Mouse (Mus musculus) T-helper 1 cell (primary cell): ENCODE measurements at regions not wholly inside any gene's neighbourhood (a gene's known extent, or its start where the extent isn't known, plus 50 kb on each side); places are given as distances from the start of the nearest gene placed in this dataset.

Experiments used
- in situ Hi-C: fragments of 300-600 bp; cut with MboI, MseI; formaldehyde crosslinking; loops from one replicate; pipeline ENCODE4 v1.15.1; 2025; ENCODE audit warnings: high pct_unique_total_duplicates

- in situ Hi-C loops, result no loop called here
Measured at GRCm38 (mm10) chr8:103270035-103270434, 484.6 kb upstream of the Cdh11 start.

DNA sequence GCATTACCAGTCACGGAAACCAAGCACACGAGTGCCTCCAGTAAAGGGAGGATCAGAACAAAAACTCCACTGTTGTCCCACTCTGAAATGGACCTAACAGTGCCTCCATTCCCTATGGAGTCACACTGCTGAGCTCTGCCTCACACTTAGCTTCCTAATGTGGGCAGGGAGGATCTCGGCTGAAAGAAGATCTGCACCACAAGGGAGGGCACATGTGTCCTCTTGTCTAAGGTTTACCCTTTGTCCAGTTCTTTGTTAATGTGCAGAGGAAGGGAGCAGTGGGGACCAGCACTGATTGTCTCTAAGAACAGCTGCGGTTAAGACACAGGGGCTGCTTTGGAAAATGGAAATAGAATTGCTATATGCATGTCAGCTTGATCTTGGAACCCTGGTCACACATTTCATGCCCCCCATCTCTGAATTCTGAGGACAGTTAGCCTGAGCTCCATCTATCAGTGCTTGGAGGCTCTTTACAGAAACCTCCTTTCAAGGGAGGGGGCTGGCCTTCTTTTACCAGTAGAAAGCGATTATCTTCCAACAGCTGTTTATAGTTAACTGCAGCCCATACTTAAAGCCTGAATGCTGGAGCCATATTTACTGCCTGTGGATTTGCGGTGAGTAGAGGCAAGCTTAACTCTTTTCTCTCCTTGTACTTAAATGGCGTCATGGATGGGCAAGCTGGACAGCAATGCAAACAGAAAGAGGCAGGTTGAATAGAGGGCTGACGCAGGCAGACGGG, 485.5 kb upstream of the Cdh11 start:
- in situ Hi-C loops, result no loop called here

GRCm38 (mm10) chr8:103272305-103273079, 487.1 kb upstream of the Cdh11 start:
- in situ Hi-C loops, result no loop called here

GRCm38 (mm10) chr8:103273476-103273875, 488.0 kb upstream of the Cdh11 start:
- in situ Hi-C loops, result no loop called here

- in situ Hi-C loops, result no loop called here
Measured at GRCm38 (mm10) chr8:103281801-103282200, 496.4 kb upstream of the Cdh11 start.

GRCm38 (mm10) chr8:103288561-103288974, 503.1 kb upstream of the Cdh11 start:
- in situ Hi-C loops, result no loop called here

- in situ Hi-C loops, result no loop called here
Measured at GRCm38 (mm10) chr8:103292896-103293295, 507.5 kb upstream of the Cdh11 start.

GRCm38 (mm10) chr8:103306476-103307183, 521.2 kb upstream of the Cdh11 start:
- in situ Hi-C loops, result no loop called here

GRCm38 (mm10) chr8:103313576-103313975, 528.1 kb upstream of the Cdh11 start:
- in situ Hi-C loops, result no loop called here

GRCm38 (mm10) chr8:103314279-103315022, 529.0 kb upstream of the Cdh11 start:
- in situ Hi-C loops, result no loop called here

DNA sequence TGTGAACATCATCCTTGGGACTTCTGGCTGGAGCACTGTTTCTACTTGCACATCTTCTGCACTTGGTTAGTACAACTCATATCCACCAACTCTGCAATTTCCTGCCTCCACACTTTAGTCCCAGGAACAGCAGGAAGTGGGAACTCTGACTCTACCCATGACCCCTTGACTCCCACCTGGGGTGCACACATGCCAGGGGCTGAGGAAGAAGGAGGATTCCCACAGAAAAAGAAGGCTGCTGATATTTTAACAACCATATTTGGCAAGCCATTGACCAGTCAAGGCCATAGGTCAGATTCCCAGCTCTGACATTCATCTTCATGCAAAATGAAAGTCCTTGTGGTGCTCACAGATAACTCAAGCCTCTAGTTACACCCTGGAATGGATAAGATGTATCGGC, 530.3 kb upstream of the Cdh11 start:
- in situ Hi-C loops, result no loop called here

GRCm38 (mm10) chr8:103316691-103317091, 531.2 kb upstream of the Cdh11 start:
- in situ Hi-C loops, result no loop called here

- in situ Hi-C loops, result no loop called here
Measured at GRCm38 (mm10) chr8:103317149-103317725, 531.8 kb upstream of the Cdh11 start.

GRCm38 (mm10) chr8:103324016-103324665, 538.7 kb upstream of the Cdh11 start:
- in situ Hi-C loops, result no loop called here

GRCm38 (mm10) chr8:103331415-103331814, 546.0 kb upstream of the Cdh11 start:
- in situ Hi-C loops, result no loop called here

- in situ Hi-C loops, result no loop called here
Measured at GRCm38 (mm10) chr8:103337314-103337713, 551.9 kb upstream of the Cdh11 start.

DNA sequence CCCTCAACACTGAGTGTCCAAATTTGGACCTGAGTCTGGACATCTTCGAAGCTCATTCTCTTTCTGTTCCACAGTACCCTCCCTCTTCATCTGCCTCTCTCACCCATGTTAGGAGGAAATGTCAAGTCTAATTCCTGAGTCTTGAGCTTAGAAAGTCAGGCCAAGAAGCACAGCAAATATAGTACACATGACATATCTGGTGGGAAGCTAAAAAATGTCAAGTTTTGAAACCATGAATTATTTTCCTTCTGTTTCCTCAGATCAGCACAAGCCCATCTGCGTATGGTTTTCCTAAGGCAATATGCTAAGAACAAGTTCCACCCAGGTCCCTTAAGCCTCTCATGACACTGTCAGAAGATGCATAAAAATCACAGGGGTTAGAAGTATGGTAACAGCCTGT, 553.6 kb upstream of the Cdh11 start:
- in situ Hi-C loops, result no loop called here

DNA sequence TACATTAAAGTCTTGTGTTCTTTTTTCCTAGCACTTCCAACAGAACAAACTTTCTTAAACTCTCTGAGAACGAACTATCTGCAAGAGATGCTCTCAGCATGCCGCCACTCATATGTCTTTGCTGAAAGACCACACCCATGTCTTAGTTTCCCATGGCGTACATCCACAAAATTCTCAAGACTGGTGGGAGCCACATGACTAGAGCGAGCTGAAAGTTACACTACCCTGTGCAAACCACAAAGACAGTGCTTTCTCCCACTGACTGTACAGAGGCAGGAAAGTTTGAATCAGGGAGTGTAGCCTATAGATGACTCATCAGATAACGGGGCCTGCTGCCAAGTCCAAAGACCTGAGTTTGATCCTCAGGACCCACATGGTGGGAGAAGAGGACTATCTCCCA, 554.5 kb upstream of the Cdh11 start:
- in situ Hi-C loops, result no loop called here

DNA sequence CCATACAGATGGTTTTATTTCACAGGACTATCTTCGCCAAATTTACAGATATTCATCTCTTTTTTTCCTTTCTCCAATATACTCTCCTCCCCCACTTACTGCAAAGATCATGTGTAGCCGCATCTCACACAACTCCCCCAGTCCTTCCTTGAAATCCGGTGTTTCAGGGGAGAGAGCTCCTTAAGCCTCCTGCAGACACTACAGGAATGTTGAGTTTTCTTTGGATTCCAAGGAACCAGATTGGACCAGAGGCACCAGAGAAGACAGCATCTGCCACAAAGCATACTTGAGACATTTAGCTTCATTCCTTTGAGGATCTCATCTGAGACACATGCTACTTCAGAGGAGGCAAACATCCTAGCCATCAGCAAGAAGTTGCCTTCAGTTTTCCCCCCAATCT, 558.4 kb upstream of the Cdh11 start:
- in situ Hi-C loops, result no loop called here

DNA sequence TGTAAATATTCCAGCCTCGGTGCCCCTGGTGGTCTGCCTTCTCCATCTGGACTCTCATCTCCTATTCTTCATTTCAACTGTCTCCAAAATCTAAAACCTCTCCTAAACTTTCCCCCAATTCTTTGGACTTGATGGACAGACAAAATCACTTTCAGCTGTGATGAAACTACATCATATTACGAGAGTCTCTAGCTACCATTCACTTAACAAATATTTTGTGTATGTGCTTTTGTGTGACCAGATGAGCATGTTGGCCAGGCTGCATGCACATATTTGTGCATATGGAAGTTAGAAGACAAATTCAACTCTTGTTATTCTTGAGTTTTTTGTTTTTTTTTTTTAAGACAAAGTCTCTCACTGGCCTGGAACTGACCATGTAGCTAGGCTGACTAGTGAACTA, 559.4 kb upstream of the Cdh11 start:
- in situ Hi-C loops, result no loop called here
